Mouse (Mus musculus) olfactory bulb, adult 2 months (tissue): ENCODE measurements around the gene Myl4. TPM values are rescaled to one million over a fixed set of nuclear protein-coding genes. Genes with fewer than 3 reads are reported as not detected.

Experiments used
- H3K27ac ChIP-seq: fragments of 200-500 bp; 2 replicates; pipeline ENCODE4 v1.5.1; 2012; ENCODE audit warnings: low read depth, low read length; ENCODE audit not compliant: insufficient read depth
- H3K4me1 ChIP-seq: fragments of 200-500 bp; 2 replicates; pipeline ENCODE4 v1.6.1; 2012; ENCODE audit warnings: low read length; ENCODE audit not compliant: control insufficient read depth, insufficient read depth
- H3K4me3 ChIP-seq: fragments of 200-500 bp; 2 replicates; pipeline ENCODE4 v1.5.1; 2012; ENCODE audit warnings: mild to moderate bottlenecking, low read depth, low read length, moderate library complexity; ENCODE audit not compliant: insufficient read depth
- CTCF ChIP-seq: fragments of 200-500 bp; IDR thresholded peaks from 2 replicates; pipeline ENCODE4 v1.5.1; 2012; ENCODE audit warnings: low read depth, mild to moderate bottlenecking, low read length, moderate library complexity; ENCODE audit not compliant: insufficient read depth
- POLR2A ChIP-seq: fragments of 200-500 bp; IDR thresholded peaks from 2 replicates; pipeline ENCODE4 v1.6.1; 2012; ENCODE audit warnings: mild to moderate bottlenecking, low read depth, low read length, moderate library complexity; ENCODE audit not compliant: insufficient read depth
- WGBS: fragments of 180-500 bp; shearing (Covaris S2); methylation state at CpG from one replicate; pipeline ENCODE4 v1.1.7; 2018; 5-methylcytosine and 5-hydroxymethylcytosine counted together
- polyA plus RNA-seq: library from polyadenylated mRNA; stranded (reverse); fragments of >200 nt; gene quantifications from 2 replicates; pipeline ENCODE4 v1.2.4, GENCODE M21; 2012; ENCODE audit warnings: low replicate concordance; ENCODE audit not compliant: missing spikeins, insufficient read depth, insufficient read length

The Myl4 gene
- polyA plus RNA-seq, 1 experiment: not detected

DNA sequence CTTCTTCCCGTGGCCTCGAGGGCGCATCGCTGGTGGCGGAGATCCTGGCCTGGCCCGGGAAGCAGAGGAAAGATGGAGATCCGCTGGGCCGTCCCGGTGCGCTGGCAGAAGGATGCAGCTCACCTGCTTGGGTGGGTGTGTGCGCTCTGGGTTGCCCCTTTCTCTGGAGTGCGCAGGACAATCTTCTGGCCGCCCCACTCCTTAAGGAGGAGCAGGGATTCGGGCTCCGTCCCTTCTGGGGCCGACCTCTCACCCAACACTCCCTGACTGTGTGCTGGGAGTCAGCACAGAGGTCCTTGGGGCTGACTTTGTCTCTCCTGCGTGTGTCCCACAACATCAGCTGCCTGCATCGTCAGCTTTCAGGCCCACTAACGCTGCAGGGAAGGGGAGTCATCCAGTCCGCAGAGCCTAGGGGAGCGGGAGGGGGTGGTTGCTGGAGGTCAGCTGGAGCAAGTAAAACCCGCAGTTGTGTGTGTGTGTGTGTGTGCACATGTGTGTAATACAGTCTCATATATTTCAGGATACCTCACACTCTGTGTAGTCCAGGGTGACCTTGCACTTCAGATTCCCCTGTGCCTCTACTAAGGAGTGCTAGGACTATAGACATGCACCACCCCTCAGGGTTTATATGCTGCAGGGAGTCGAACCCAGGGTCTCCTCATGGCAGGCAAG is 57.9 kb downstream of the Myl4 start:
- H3K27ac ChIP-seq: no peak overlapping the region
- WGBS: 11% methylated on average over 22 of the region's 23 CpGs
- peak overlapping the region; percentile 56 for H3K4me3 ChIP-seq
- H3K4me1 ChIP-seq: peaks cover 13% of the 10 kb centered on the region
- TF ChIP-seq POLR2A (0 out of 2 replicates have a peak, but pooled peaks have one; percentile 26), CTCF (no peak)

DNA sequence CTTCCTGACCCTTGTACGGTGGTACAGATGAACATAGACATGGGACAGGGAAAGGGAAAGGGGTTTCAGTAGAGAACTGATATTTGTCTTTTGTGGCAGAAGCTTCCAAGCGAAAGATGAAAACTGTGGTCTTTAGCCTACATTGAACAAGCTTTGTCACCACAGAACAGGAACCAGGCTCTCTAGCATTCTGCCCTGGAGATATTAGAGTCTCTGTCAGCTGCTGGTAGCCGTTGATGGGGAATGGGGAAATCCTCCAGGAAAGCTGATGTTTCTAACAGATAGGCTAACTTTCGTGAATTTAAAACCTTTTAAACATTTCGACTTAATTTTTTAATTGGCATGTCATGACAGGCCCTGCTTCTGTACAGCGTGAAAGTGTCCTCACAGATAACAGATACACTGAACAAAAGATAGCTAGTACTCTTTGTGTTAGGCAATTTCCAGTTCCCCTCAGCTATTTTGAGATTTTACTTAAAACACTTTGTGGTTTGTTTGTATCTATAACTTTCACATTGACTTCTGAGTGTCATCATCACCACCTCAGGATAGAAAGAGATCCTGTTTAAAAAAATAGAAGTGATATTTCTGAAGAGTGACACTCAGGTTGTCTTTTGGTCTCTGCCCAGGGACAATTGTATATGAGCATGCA is 58.7 kb downstream of the Myl4 start:
- Histone ChIP-seq H3K4me1 (peaks cover 13% of the 10 kb centered on the region), H3K4me3 (no peak overlapping the region), H3K27ac (no peak overlapping the region)
- no peak for TF ChIP-seq POLR2A
- TF ChIP-seq CTCF: no peak
- WGBS: 89% methylated on average over 6 of the region's 6 CpGs

DNA sequence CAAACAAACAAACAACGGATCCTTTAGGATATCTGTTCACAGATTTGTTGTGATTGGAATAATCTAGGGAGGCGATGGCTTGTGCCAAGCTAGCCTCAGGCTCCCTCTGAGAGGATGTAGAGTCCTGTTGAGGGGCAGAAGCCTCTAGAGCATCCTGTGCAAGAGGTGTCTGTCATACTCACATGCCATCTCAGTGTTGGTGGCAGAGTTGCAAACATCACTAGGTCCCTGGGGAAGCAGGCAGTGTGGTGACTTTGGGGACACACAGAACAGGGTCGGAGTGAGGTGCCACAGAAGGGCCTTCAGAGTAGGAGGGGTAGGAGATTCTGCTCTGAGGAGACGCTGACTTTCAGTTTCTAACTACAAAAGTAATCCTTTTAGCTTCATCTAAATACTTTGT is 59.3 kb downstream of the Myl4 start:
- TF ChIP-seq CTCF (no peak), POLR2A (no peak)
- H3K27ac ChIP-seq: no peak overlapping the region
- WGBS: 79% methylated on average over 4 of the region's 4 CpGs
- H3K4me3 ChIP-seq: no peak overlapping the region
- peaks cover 13% of the 10 kb centered on the region for H3K4me1 ChIP-seq

DNA sequence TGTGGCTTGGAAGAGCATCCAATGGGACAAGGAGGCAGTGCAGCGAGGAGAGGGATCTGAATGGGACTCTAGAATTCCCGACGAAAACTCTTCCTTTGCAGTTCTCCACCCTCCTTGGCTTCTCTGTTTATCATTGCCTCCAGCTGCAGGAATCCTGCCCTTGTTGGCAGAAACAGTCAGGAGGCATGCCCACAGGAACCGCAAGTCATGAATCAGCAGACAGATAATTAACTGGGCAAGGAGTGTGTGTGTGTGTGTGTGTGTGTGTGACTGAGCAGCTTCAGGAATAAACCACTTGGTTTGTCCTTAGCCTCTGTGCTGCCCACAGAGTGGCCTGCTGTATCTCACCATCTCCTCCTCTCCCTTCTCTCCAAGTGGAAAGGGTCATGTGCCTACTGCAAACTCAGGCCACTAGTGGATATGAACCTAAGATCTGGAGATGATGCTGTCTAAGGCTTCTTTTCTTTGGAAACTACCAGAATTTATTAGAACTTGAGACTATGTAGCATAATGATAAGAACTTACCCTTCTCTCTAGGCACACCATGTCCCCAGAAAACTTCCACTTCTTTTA is 61.2 kb downstream of the Myl4 start:
- Histone ChIP-seq H3K4me1 (peaks cover 13% of the 10 kb centered on the region), H3K4me3 (no peak overlapping the region), H3K27ac (no peak overlapping the region)
- no peak for TF ChIP-seq POLR2A
- no peak for TF ChIP-seq CTCF
- 9% methylated on average over 4 of the region's 4 CpGs for WGBS

DNA sequence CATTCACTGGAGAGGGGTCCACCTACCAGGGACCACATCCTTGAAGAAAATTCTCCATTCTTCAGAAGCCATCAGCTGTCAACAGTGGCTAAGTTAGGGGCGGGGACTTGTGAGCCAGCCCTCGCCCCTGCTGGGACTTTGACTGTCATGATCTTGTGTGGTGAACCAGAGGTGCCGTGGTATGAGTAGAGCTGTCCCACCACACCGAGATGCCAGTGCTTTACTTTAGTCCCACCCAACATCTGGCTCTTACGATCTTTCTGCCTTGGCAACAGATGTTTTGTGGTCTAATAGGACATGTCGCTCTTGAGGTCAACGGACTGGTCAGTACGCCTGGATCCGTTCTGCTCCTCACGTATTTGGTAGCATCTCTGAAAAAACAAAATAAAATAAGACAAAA is 63.1 kb downstream of the Myl4 start:
- TF ChIP-seq CTCF (no peak), POLR2A (no peak)
- H3K4me3 ChIP-seq: no peak overlapping the region
- peaks cover 3% of the 10 kb centered on the region for H3K4me1 ChIP-seq
- H3K27ac ChIP-seq: no peak overlapping the region
- 93% methylated on average over 10 of the region's 10 CpGs for WGBS

DNA sequence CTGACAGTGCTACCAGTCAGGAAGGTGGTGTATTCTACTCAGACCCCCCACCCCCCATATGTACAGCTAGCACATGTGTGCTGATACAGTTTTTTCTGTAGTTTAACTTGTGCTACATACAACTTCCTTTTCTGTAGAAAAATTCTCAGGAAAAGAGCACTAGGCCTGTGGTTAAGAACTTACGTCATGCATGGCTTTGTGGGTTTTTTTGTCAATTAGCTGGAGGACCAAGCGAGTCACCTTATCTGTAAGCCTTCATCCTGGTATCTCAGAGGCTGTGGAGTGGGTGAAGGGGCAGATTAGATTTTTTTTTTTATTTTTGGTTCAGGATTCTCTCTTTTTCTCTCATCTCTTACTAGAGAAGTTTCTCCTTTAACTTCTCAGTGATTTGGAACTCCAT is 63.7 kb downstream of the Myl4 start:
- Histone ChIP-seq H3K4me1 (peaks cover 4% of the 10 kb centered on the region; the same call in 1 of the 2 replicates), H3K27ac (no peak overlapping the region), H3K4me3 (no peak overlapping the region)
- no peak for TF ChIP-seq POLR2A
- no peak for TF ChIP-seq CTCF
- 95% methylated on average over 2 of the region's 2 CpGs for WGBS

DNA sequence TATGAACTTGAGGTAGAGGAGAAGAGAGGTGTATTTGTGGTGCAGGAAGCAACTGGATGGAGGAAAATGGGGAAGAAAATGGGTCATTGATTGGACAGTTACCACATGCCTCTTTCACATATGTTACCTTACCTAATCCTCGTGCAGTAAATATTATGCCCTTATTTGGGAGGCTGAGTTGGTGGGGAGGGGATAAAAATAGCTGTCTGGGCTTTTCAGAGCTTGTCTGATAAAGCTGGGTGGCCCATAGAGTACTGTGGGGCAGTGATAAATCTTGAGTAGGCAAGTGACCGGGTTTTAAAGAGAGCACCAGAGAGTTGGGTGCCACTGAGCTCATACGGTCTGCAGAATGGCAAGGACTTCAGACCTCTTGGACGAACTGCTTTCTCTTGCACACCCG is 65.7 kb downstream of the Myl4 start:
- TF ChIP-seq CTCF (no peak), POLR2A (no peak)
- WGBS: 88% methylated on average over 5 of the region's 5 CpGs
- Histone ChIP-seq H3K27ac (no peak overlapping the region), H3K4me3 (no peak overlapping the region), H3K4me1 (peaks cover 7% of the 10 kb centered on the region; the same call in 1 of the 2 replicates)

DNA sequence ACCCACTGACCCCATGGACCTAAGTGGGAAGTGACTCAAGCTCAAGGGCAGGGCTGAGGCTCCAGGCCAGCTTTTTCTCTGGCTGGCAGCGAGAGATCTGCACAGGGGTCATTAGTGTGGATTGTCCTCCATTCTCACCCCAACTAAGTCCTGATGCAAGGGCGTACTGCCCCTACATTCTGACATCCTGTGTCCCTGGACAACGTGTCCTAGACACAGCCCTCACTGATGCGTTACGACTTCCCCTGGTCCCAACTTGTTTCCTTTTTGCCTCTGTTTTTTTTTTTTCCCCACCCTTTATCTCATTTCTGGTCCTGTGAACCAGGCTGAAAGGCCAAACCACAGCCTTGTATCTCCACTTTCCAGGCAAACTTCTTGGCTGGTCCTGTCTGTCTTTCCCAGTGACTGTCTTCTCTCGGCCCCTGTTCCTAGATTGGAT is 68.2 kb downstream of the Myl4 start:
- Histone ChIP-seq H3K4me1 (peaks cover 5% of the 10 kb centered on the region; the same call in 1 of the 2 replicates), H3K27ac (no peak overlapping the region), H3K4me3 (no peak overlapping the region)
- WGBS: 84% methylated on average over 6 of the region's 6 CpGs
- TF ChIP-seq CTCF (no peak), POLR2A (no peak)
